Mouse (Mus musculus) kidney, adult 11 months (tissue): ENCODE measurements around the gene Ttc25.

ENCODE experiments used
- DNase-seq: peaks from one replicate; pipeline ENCODE4 v3.0.0; 2022

Gene Ttc25

GRCm38 (mm10) chr11:100544832-100545745 lies at the start of gene Ttc25:
TSS of gene Ttc25 (plus strand) at chr11:100545607.
- peak; percentile 90 for DNase-seq

- no peak for DNase-seq
Measured at GRCm38 (mm10) chr11:100500241-100500640, 45.2 kb upstream of the Ttc25 start.

- DNase-seq: no peak
Measured at GRCm38 (mm10) chr11:100500651-100501050, 44.8 kb upstream of the Ttc25 start.

- no peak for DNase-seq
Measured at GRCm38 (mm10) chr11:100501321-100501720, 44.1 kb upstream of the Ttc25 start.

- no peak for DNase-seq
Measured at GRCm38 (mm10) chr11:100504990-100505660, 40.3 kb upstream of the Ttc25 start.

GRCm38 (mm10) chr11:100505997-100506396 lies 39.4 kb upstream of the Ttc25 start:
- no peak for DNase-seq

GRCm38 (mm10) chr11:100510556-100510955 lies 34.9 kb upstream of the Ttc25 start:
- no peak for DNase-seq

- no peak for DNase-seq
Measured at GRCm38 (mm10) chr11:100512384-100512783, 33.0 kb upstream of the Ttc25 start.

- no peak for DNase-seq
Measured at GRCm38 (mm10) chr11:100513716-100514115, 31.7 kb upstream of the Ttc25 start.

- DNase-seq: peak; percentile 72
Measured at GRCm38 (mm10) chr11:100515061-100515460, 30.3 kb upstream of the Ttc25 start.

- DNase-seq: no peak
Measured at GRCm38 (mm10) chr11:100515789-100516188, 29.6 kb upstream of the Ttc25 start.

GRCm38 (mm10) chr11:100516291-100516690 lies 29.1 kb upstream of the Ttc25 start:
- DNase-seq: no peak

GRCm38 (mm10) chr11:100518188-100518591 lies 27.2 kb upstream of the Ttc25 start:
- DNase-seq: peak; percentile 92

GRCm38 (mm10) chr11:100519188-100519587 lies 26.2 kb upstream of the Ttc25 start:
- no peak for DNase-seq

GRCm38 (mm10) chr11:100520838-100521237 lies 24.6 kb upstream of the Ttc25 start:
- DNase-seq: peak; percentile 87

GRCm38 (mm10) chr11:100524358-100524757 lies 21.0 kb upstream of the Ttc25 start:
- DNase-seq: no peak

- no peak for DNase-seq
Measured at GRCm38 (mm10) chr11:100524987-100525630, 20.3 kb upstream of the Ttc25 start.

GRCm38 (mm10) chr11:100526052-100526816 lies 19.2 kb upstream of the Ttc25 start:
- DNase-seq: no peak

GRCm38 (mm10) chr11:100527066-100527457 lies 18.3 kb upstream of the Ttc25 start:
- DNase-seq: peak; percentile 72

- DNase-seq: peak; percentile 99
Measured at GRCm38 (mm10) chr11:100527458-100528374, 17.7 kb upstream of the Ttc25 start, which contains the start of gene Acly. TSS of gene Acly (minus strand) at chr11:100528000.

GRCm38 (mm10) chr11:100528375-100529165 lies 16.8 kb upstream of the Ttc25 start:
- DNase-seq: no peak
